Mouse (Mus musculus): ENCODE data around the gene Aftph.

GRCm38 (mm10) chr11:20782620-20783019 lies 41.2 kb upstream of the Aftph start:
- TF ChIP-seq CTCF (IDR thresholded peaks at IDR 0.05; ENCODE audit: extremely low read depth, insufficient read depth, insufficient read length, insufficient replicate concordance) (no peak), POLR2A (IDR thresholded peaks at IDR 0.05; ENCODE audit: low read depth, low read length) (no peak)
